10 mouse cellular contexts compared by ENCODE assay signal in genomic region chr8:105533439-105533838, GRCm38 (mm10). TPM values are rescaled to one million over a fixed set of nuclear protein-coding genes. Genes with fewer than 3 reads are reported as not detected.
DNase-seq lines count a peak whose midpoint lies in the region; ATAC-seq and TF ChIP-seq lines count a peak whose summit lies in the region.
"Had no signal": no experiment of that assay in that cellular context is flagged by ENCODE, and none has a peak within 500 bp of the region (broad histone marks: within the 10 kb centered on the region; RNA-seq: fewer than 3 reads in every experiment).

No protein-coding gene starts in this region.

- DNase-seq in gastrocnemius, adult 2 months: peak; percentile 49
- no peak for DNase-seq in gastrocnemius, postnatal 25 days
- DNase-seq in NIH3T3 (ENCODE audit: low read depth): peak; percentile 42
- peak; percentile 70 for DNase-seq in lung, embryonic 14.5 days
- no peak for DNase-seq in frontal cortex, postnatal 10 days (ENCODE audit: low spot score in 2 of 2)
- DNase-seq in testis, postnatal 10 days (ENCODE audit: low spot score): no peak
- no peak for DNase-seq in ovary, postnatal 36 days (ENCODE audit: low spot score)

- H3K4me3 ChIP-seq in gastrocnemius, adult 2 months: peak overlapping the region; percentile 11; the same call in 1 of the 2 replicates
- H3K4me3 ChIP-seq in hindbrain, embryonic 12.5 days: no peak overlapping the region
- no peak overlapping the region for H3K4me3 ChIP-seq in lung, embryonic 14.5 days (ENCODE audit: low read depth, low read length)
- H3K4me3 ChIP-seq: erythroblast, embryonic 14.5 days had no signal

- ATAC-seq in hindbrain, embryonic 12.5 days (ENCODE audit: low FRiP score): peak; percentile 13; the same call in 1 of the 2 replicates
- ATAC-seq in lung, embryonic 14.5 days (ENCODE audit: insufficient read depth): peak; percentile 88

- H3K4me2 ChIP-seq in hindbrain, embryonic 12.5 days (replicated peaks): no peak overlapping the region
- H3K4me2 ChIP-seq in lung, embryonic 14.5 days: peak overlapping the region; percentile 19; the same call in 1 of the 2 replicates

- H3K27me3 ChIP-seq in hindbrain, embryonic 12.5 days: no peaks in the 10 kb centered on the region
- H3K27me3 ChIP-seq in lung, embryonic 14.5 days (ENCODE audit: insufficient read depth, low read length): no peaks in the 10 kb centered on the region

- no peak overlapping the region for H3K9ac ChIP-seq in hindbrain, embryonic 12.5 days
- peak overlapping the region; percentile 6; the same call in 1 of the 2 replicates for H3K9ac ChIP-seq in lung, embryonic 14.5 days

- H3K9me3 ChIP-seq in hindbrain, embryonic 12.5 days (replicated peaks): no peaks in the 10 kb centered on the region
- H3K9me3 ChIP-seq in lung, embryonic 14.5 days (ENCODE audit: low read depth, low read length): no peaks in the 10 kb centered on the region

- peak overlapping the region; percentile 83 for H3K27ac ChIP-seq in gastrocnemius, adult 2 months
- H3K27ac ChIP-seq in hindbrain, embryonic 12.5 days: no peak overlapping the region
- peak overlapping the region; percentile 92 for H3K27ac ChIP-seq in lung, embryonic 14.5 days (ENCODE audit: low read depth)

- H3K4me1 ChIP-seq in hindbrain, embryonic 12.5 days: peaks cover 13% of the 10 kb centered on the region
- H3K4me1 ChIP-seq in lung, embryonic 14.5 days (ENCODE audit: insufficient read depth): peaks cover 11% of the 10 kb centered on the region

- H3K36me3 ChIP-seq in hindbrain, embryonic 12.5 days: peaks cover 53% of the 10 kb centered on the region
- peaks cover 47% of the 10 kb centered on the region for H3K36me3 ChIP-seq in lung, embryonic 14.5 days (ENCODE audit: insufficient read depth)

- 52% methylated on average over 2 of the region's 2 CpGs for WGBS in hindbrain, embryonic 12.5 days
- 11% methylated on average over 2 of the region's 2 CpGs for WGBS in lung, embryonic 14.5 days

- intact Hi-C loops in gastrocnemius, adult 2 months (cut with DNase I): loop anchor here (2.0 to 5.0 kb wide), 2 partner anchors 15 to 51 kb away; partner anchors contain the start of gene Hsd11b2

- no peak for TF ChIP-seq CTCF in gastrocnemius, adult 2 months (IDR thresholded peaks at IDR 0.05)
- TF ChIP-seq CTCF in lung, embryonic 14.5 days (IDR thresholded peaks at IDR 0.05; ENCODE audit: low read depth): no peak

RNA-seq across cellular contexts. Expression of gene Hsd11b2, which starts 14.9 kb away (rescaled TPM):
- not detected for total RNA-seq in gastrocnemius, adult 2 months (2021)
- total RNA-seq in gastrocnemius, postnatal 25 days (2021): under 1 TPM; 0.51 to 0.61 TPM
- polyA plus RNA-seq in hindbrain, embryonic 12.5 days (2016; fragmentation: Nextera tagmentation; extraction: Ambion mirVana): 24.2 and 24.7 TPM in 2 replicates
- polyA plus RNA-seq in lung, embryonic 14.5 days (2014; fragmentation: Nextera tagmentation; extraction: Ambion mirVana): 4.8 and 5.9 TPM in 2 replicates
- total RNA-seq: neutrophil, adult 5-6 weeks had no signal
- polyA plus RNA-seq: erythroblast, embryonic 14.5 days had no signal

RNA-seq across cellular contexts. Expression of gene Atp6v0d1, which starts 32.4 kb away (rescaled TPM):
- total RNA-seq in gastrocnemius, adult 2 months (2021): 10 to 100 TPM; 40.3 to 41.6 TPM
- 10 to 100 TPM; 41.7 to 45.1 TPM for total RNA-seq in gastrocnemius, postnatal 25 days (2021)
- 117 and 127 TPM in 2 replicates for polyA plus RNA-seq in hindbrain, embryonic 12.5 days (2016; fragmentation: Nextera tagmentation; extraction: Ambion mirVana)
- 74.6 and 81.0 TPM in 2 replicates for polyA plus RNA-seq in lung, embryonic 14.5 days (2014; fragmentation: Nextera tagmentation; extraction: Ambion mirVana)

RNA-seq across cellular contexts. Expression of gene Zdhhc1, which starts 36.7 kb away (rescaled TPM):
- 10 to 100 TPM in 1 of 2 experiments, 1 to 10 TPM in 1; 9.6 to 11.2 TPM for total RNA-seq in gastrocnemius, adult 2 months (2021)
- total RNA-seq in gastrocnemius, postnatal 25 days (2021): 10 to 100 TPM in 1 of 2 experiments, 1 to 10 TPM in 1; 8.7 to 10.1 TPM
- polyA plus RNA-seq in hindbrain, embryonic 12.5 days (2016; fragmentation: Nextera tagmentation; extraction: Ambion mirVana): 35.8 and 36.1 TPM in 2 replicates
- 40.0 and 41.9 TPM in 2 replicates for polyA plus RNA-seq in lung, embryonic 14.5 days (2014; fragmentation: Nextera tagmentation; extraction: Ambion mirVana)

Comparison
In these comparisons a context has a peak if more than half of its experiments do, and no peak if none do; other contexts are left out.
1. DNase-seq: peak in gastrocnemius, adult 2 months (single experiment), NIH3T3 (single experiment) and lung, embryonic 14.5 days (single experiment); none in gastrocnemius, postnatal 25 days (single experiment), frontal cortex, postnatal 10 days (0 of 2), testis, postnatal 10 days (single experiment) and ovary, postnatal 36 days (single experiment).